Mouse (Mus musculus) megakaryocyte, adult 5-6 weeks (primary cell): ENCODE measurements around the gene Castor1. TPM values are rescaled to one million over a fixed set of nuclear protein-coding genes. Genes with fewer than 3 reads are reported as not detected.
"Not testable (repeated sequence)": the region's sequence is repeated elsewhere in the genome, so short reads cannot be mapped to it uniquely, and the experiment has no call there.

Source experiments
- ATAC-seq: 2 replicates; pipeline ENCODE4 v1.8.0; 2016; ENCODE audit warnings: mild to moderate bottlenecking, inconsistent platforms; ENCODE audit not compliant: poor library complexity, severe bottlenecking
- total RNA-seq, 2 experiments: library from RNA; stranded (forward) in 1 of 2; stranded (reverse) in 1 of 2; fragments of 153-499, 151-499 nt in 1 of 2; fragments of 221-1000, 200-1000 nt in 1 of 2; gene quantifications; 2 replicates each; pipeline versions ENCODE4 v1.2.3 to v1.2.4; 2015 to 2017

The Castor1 gene
- total RNA-seq (2015) (1.2 and 1.3 TPM in 2 replicates), total RNA-seq (2017) (1.1 and 2.3 TPM in 2 replicates)

DNA sequence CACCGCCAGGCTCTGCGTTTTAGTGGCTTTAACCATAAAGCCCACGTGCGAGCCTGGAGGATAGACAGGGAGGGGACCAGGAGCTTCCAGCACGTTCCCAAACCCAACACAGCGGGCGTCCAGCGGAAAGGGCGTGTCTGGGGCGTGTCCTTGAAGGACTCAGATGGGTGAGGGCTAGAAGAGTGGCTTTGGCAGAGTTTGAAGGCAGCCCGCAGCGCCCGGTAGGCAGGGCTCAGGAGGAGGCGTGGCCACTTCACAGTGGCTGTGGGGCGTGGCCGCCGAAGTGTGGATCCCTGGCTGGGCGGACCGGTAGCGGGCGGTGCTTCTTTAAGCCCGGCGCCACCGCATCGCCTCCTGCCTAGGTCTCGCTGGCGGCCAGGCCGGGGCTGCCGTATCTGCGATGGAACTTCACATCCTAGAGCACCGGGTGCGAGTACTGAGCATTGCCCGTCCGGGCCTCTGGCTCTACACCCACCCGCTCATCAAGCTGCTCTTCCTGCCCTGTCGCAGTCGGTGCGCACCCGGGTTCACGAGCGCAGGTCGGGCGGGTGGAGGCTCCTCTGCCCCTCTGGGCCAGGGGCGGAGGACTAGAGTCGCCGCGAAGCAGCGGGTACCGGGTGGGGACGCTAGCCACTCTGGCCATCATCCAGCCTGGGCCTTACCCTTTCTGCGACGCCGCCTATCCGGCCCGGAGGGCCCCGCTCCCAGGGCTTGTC, at the start of gene Castor1:
Castor1 (plus strand) TSS at position 312 of the 716 bp plus-strand sequence.
- ATAC-seq: peak; percentile 89

DNA sequence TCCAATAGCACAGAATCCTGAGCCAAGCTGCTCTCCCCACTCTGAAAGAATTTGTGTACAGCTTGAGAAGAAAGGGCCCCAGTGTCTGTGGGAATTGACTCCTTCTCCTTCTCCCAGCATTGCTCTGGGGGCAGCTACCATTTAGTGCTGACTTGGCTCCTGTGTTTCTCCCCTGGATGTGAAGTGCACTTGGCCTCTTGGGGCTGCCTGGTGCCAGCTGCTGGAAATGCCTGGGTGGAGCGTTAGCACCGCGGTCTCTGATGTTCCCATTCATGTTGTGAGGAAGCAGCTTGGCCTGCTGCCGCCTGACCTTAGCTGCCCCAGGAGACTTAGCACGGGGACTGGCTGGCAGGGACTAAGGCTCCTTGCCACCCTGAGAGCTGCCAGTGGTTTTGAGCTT, 43.4 kb upstream of the Castor1 start:
- ATAC-seq: no peak

DNA sequence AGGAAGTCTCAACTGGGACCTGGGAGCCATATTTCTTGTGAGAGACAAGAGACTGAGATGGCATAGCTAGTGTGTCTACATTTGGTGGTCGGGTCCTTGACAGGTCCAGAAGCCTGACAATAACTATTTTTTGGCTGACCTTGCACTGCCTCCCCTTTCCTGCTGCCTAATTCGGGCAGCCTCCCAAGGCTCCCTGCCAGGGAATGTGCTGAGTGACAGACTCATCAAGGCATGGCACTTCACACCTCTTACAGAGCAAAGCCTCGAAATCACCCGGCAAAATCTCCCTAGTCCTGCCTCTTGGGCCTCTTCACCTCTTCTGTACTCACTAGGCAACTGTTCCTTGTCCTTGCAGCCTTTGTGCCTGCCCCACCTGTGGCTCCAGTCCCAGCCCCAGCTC, 40.3 kb upstream of the Castor1 start:
- no peak for ATAC-seq

DNA sequence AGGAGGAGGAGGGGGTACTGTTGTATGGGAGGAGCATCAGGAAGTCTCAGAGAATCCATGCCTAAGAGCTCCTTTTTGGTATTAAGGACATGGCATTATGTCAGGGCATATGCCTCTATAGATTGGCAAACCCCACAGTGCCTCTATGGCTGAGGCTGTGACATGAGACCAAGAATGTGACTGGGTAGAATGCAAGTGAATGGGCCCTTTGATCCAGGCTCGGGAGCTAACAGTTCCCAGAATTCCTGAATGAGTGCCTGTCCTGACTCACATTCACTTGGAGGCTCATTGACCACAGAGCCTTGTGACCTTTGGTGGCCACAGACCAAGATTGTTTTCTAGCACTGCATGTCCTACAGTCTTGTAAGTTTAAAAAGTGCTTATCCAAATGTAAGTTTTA, 36.0 kb upstream of the Castor1 start:
- ATAC-seq: no peak

DNA sequence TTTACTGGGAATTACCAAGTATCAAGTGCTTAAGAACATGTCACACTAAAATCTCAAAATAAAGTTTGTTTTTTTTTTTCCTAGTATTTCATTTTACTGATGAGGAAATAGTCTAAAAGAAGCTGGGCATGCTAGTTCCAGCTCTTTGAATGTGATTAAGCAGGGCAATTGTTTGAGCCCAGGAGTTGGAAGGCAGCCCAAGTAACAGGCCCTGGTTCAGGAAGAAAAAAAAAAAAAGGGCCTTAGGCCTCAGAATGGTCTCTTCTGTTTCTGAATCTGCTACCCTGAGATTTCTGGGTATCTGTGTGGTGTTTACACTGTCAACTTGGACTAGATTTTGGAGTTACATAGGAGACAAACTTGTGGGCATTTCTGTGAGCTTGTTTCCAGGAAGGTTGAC, 34.5 kb upstream of the Castor1 start:
- no peak for ATAC-seq

DNA sequence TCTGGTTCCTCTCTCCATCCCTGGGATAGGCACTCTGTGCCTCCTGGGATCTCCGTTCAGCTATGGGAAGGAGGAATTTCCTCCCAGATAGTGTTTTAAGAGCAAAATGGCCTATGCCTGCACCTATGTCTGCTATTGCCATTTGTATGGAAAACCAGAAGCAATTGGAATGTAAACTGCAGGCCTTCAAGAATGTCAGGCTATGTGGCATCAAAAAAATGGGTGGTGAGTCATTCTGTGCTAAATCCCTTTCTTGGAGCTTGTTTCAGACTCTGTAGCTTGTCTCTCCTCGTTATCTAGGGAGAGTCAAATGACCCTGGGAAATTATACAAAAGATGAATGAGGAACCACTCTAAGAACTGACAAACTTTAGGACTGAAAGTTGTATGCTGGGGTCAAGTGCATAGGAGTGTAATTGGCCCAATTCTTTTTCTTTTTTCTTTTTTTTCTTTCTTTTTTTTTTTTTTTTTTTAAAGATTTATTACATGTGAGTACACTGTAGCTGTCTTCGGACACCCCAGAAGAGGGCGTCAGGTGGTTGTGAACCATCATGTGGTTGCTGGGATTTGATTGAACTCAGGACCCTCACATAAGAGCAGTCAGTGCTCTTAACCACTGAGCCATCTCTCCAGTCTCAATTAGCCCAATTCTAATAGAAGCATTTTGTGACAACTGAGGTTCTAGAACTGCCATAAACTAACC, 33.6 kb upstream of the Castor1 start:
- ATAC-seq: no peak

DNA sequence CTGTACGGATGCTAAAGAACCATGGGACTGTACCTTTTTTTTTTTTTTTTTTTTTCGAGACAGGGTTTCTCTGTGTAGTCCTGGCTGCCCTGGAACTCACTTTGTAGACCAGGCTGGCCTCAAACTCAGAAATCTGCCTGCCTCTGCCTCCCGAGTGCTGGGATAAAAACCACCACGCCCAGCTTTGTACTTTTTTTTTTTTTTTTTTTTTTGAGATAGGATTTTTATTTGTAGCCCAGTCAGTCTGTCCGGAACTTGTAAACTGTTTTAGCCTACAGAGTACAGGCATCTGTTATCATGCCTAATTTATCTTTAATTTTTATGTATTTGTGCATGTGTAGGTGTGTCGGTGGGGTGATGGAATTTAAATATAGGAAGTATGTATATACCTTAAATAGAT, 32.5 kb upstream of the Castor1 start:
- not testable (repeated sequence) for ATAC-seq

DNA sequence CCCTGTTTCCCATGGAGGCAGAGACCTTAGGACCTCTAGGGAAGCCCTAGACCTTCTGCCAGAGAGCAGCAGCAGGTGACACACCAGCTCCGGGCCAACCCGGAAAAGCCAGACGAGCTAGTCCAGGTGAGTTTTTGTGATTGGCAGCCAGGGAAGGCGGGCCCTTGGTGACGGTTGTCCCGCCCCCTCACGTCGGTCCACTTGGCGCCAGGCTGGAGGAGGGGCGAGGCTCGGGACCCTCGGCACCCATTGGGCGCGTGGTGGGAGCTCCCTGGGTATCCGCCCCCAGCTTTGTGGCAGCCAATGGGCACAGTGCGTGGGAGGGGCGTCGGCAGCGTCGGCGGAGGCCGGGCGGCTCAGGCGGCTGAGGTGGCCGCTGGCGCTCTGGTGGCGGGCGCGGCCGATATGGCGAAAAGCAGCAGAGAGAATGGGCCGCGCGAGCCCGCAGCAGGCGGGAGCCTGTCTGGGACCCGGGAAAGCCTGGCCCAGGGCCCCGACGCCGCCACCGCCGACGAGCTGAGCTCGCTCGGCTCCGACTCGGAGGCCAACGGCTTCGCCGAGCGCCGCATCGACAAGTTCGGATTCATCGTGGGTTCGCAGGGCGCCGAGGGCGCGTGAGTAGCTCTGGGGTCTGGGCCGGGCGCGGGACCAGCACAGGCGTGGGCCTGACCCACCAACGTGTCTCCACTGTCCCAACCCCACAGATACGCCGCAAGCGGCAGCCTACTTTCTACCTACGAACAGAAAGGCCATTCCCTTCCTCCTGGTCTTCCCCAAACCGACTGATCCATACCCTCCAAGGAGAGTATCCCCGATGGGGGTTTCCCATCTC, 31.3 kb upstream of the Castor1 start, which contains the start of gene Tbc1d10a:
Tbc1d10a (plus strand) TSS at position 304 of the 832 bp plus-strand sequence.
- peak; percentile 100 for ATAC-seq

DNA sequence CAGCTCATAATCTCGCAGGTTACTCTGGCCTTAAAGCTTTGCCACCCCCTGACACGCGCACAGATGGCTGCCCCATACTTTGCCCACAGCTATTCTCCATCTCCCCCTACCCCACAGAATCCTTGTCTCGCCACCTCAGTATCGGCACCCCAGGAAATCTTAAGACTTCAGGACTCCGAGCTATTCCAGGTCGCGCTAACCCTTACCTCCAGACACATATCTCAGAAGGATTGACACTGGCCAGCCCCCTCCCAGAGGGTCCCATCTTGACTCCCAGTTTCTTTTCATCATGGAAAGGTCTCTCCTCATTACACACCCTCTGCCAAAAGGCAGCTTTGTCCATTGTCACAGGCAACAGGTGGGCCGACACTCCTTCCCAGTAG, 30.7 kb upstream of the Castor1 start:
- no peak for ATAC-seq

DNA sequence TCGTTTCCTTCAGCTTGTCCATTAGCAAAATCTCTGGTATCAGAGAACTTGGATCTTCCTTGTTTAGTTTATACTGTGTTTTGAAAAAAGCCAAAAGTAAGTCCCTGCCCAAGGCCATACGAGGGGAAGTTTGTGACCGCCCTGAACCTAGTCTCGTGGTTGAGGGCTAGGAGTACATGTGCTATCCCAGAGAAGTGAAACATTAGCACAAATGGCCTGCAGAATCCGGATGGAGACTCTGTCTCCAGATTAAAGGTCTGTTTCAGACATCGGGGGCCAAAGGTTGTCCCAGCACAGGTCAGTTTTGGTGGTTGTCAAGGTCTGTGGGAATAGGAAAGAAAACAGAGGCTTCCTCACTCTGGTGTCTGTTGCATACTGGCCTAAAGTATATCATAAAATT, 28.8 kb upstream of the Castor1 start:
- no peak for ATAC-seq

DNA sequence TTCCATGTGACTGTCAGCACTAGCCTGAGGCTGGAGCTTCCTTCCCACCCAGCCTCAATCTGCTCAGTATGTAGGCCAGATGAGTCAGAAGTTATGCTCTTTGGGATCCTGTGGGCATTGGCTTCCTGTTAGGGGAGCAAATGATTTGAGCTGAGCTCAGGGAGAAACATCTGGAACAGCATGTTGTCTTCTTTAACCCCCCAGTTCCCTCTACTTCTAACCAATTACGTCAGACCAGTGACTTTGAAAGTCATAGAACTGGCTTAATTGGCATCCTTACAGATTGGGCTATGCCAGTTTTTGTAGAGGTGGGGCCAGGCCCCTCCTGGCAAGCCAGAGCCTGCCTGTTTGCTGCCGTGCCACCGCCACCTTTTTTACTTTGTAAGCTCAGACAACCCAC, 27.3 kb upstream of the Castor1 start:
- no peak for ATAC-seq

DNA sequence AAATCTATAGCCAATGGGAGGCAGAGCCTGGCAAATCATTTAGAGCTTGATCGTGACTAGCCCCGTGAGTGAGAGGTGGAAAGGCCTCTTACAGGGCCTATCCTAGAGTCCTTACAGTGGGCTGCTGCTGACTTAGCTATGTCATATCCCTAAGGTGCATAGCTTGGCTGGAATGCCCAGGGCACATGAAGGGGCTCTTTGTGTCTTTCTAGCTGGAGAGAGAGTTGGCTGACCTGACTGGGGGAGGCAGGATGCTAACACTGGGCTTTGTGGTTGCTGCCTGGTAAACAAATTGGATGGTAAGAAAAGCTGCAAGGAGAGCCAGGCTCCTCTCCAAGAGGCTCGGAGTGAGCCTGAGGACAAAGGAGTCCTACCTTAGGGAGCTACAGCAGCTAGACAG, 25.3 kb upstream of the Castor1 start:
- ATAC-seq: no peak

DNA sequence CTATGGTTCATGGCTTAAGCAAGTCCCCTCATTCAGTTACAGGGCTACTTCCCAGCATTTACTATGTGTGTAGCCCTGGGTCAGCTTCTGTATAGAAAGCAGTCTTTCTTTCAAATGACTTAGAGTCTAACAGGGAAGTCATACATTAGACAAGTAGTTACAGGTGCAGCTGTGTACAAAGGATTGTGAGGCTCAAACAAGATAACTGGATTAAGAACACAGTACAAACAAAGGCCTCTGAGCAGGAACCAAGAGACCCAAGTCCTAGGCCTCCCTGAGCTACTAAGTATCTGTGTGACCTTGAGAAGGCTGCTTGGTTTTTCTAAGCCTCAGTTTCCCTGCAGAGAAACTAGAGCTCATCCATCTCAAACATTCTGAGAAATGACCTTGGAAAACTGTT, 24.6 kb upstream of the Castor1 start:
- no peak for ATAC-seq

DNA sequence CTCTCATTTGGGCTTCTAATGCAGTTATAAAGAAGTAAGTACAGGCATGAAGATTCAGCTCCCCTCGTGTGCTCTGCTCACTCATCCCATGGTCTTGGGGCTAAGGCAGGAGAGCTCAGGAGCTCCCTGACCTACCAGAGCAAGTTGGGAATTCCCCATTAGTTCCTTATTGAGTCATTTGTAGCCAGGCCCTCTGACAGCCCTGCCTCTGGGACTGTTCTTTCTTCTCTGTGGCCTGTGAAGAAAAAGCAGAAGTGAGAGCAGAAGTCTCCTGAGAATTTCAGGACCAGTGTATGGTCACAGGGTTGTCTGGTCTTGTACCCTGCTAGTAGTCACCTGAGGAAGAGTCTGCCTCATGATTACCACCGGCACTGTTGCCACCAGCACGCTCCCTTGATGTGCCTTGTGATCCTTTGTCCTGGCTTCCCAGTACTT, 22.4 kb upstream of the Castor1 start:
- peak; percentile 90 for ATAC-seq

DNA sequence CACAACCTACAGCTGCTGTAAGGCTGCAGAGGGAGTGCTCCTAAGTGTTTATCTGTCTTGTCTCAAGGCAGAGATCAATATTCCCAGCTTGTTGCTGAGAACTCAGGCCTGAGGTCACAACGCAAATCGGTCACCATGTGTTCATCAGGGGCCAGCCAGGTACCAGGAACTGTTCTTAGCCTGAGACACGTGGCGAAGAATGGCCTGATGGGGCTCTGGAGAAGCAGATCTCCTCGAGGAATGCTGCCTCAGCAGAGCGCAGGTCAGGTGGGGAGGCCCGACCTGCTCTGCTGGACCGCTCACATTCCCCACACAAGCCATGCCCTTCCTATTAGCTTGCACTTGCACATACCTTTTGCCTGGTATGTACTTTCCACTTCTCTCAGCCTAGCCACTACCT, 21.4 kb upstream of the Castor1 start:
- ATAC-seq: no peak

DNA sequence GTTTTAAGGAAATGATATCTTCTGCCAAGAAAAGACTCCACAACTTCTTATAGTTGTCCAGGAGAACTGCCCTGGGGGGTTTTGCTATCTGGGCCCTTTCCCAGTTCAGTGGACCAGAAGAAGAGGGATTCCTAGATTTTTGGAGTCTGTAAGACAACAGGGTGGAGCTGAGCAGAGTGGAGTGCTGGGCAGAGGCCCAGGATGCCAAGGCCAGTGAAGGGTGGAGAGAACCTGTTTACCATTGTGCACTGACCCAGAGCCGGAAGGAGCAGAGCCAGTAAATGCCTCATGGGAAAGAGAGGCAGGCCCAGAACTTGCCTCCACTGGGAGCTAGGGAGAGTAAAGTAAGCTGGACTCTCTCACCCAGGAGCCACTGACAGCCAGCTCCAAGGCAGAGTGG, 20.3 kb upstream of the Castor1 start:
- no peak for ATAC-seq

DNA sequence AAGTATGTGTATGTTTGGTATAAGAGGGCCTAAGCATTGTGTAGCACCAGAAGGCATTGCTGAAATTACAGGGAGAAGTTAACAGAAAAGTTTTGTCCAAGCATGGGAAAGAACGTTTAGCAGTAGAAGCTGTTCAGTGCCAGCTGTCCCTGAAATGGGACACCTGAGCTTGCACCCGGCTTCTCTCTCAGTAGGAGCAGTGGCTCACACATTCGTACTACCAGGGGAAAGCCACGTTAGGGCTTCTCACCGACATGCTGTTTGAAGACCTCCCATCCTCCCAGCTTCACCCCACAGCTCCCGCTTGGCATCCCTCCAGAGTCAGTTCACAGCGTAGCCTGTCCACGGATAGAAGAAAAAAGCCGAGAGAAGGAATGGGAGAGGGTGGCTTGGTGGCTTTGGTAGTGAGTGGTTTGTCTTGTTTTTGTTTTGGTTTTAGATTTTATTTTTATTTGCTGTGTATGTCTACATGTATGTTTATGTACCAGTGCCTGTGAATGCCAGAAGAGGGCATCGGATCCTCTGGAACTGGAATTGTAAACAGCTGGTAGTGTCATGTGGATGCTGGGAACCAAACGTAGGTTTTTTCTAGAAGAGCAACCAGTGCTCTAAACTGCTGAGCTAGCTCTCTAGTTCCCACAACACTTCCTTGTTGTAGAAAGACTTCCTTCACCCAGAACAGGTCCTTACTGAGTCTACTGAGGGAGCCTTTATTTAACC, 15.9 kb upstream of the Castor1 start:
- no peak for ATAC-seq

DNA sequence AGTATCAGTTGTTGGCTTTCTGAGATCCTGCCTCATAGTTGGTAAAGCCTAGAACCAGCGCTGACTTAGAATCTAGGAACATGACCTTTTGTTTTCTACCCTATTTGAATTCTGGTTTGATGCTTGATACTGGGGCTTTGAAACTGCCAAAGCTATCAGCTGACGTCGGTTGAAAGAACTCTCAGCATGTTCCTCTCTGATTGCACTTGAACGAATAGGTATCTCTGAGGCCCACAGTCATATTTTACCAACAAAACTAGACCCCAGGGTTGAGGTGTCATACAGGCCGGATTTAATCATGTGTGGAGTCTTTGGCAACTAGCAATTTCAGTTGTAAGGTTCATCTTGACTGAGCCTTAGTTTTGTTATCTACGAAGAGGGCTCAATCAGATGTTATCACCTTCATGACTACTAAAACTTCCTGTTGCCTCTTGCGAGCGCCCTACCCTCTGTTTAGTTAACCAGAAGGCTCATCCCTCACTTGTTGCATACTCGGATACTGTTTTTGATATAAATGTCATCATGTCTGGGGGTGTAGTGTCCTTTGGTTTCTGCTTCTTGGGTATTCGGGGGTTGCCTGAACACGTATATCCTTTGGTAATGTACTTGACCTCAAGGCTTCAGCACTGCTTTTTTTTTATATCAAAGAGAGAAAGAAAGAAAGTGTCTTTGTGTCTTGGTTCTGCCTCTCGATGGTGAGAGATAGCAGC, 14.9 kb upstream of the Castor1 start:
- ATAC-seq: peak; percentile 24; the same call in 1 of the 2 replicates

DNA sequence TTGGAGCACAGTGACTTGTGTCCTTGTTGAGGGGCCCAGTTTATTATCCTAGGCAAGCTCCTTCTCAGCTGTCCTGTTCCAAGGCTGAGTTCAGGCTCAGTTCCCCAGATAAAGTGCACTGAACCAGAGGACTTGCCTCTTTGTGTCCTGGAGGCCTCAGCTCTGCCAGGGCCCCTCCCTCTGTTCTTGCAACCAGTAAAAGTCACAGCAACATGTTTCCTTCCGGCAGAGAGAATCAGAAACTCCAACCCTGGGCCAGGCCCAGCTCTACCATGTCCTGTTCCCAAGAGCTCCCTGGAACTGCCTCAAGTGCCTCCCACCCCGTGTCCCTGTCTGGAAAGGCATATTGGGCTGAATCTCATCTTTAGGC, 14.3 kb upstream of the Castor1 start:
- peak; percentile 27 for ATAC-seq

DNA sequence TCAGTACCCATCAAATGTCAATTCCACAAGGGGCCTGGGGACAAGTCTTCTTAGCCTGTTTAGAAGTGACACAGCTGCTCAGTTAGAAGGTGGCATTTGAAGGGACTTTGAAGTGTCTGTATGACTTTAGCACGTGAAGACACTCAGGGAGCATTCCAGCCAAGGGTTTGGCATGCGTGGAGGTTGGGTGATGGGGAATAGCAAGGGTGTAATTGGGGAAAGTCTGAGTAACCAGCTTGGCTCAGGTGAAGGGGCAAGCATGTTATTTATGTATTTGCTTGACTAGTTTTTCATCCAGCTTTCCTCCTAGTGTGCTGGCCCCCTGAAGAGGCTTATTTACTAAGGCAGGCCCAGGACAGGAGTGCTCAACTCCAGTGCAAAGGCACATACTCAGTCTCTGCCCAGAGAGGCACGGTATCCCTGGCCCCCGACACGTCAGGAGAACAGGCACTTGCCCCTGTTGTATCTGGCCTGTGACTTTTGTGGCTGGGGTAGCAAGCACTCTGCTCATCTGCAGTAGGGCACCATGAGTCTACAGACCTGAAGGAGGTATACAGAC, 12.8 kb upstream of the Castor1 start:
- ATAC-seq: no peak
